Mouse (Mus musculus): ENCODE measurements at regions not wholly inside any gene's neighbourhood (a gene's known extent, or its start where the extent isn't known, plus 50 kb on each side); places are given as distances from the start of the nearest gene placed in this dataset.

DNA sequence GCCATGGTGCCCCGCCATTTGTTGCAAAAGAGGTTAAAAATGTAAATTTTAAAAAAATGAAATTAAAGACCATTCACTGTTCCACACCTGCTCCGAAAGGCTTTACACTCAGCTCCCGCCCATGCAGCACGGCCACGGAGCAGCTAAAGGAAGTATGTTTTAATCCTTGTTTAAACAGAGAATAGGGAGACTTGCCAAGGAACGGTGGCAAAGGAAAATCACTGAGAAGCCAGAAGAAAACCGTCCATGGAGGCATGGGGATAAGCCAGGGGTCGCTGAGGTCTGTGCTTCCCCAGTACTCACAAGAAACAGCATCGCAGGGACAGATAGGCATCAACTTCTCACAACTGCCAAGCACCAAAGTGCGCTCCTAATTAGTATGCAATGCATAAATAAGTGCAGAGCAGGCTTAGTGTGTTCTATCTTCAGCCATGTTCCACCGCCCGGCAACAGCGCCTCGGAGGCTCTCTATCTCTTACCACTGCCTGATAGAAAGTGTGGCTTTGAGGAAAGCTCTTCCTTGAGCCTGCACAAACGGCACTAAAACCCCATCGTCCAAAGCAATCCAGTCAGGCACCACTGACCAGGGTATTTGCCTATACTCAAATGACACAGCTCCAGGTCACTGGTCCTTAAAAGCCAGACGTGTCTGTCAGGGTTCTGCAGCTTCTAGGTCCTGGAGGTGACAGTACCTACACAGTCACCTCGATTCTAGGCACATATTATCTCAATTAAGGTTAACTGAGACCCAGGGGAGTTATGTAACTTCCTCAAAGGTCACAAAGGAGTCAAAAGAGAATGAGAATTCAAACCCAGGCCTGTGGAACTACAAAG lies 196.8 kb upstream of the Smim15 start:
- TF ChIP-seq CTCF (IDR thresholded peaks at IDR 0.05; ENCODE audit: extremely low read depth, insufficient read depth, low read length) (no peak), POLR2A (IDR thresholded peaks at IDR 0.05; ENCODE audit: extremely low read depth, insufficient read depth, low read length) (no peak)

Data from cortical plate, adult 2 months (tissue).